Mouse (Mus musculus) MEL (cell line): ENCODE data around the gene Haghl. TPM values are rescaled to one million over a fixed set of nuclear protein-coding genes. Genes with fewer than 3 reads are reported as not detected.
A peak's percentile ranks its signal among the peaks of the same experiment; 100 is the strongest.

ENCODE experiments used
- DNase-seq: peaks from one replicate; pipeline ENCODE4 v3.0.0; 2011; ENCODE audit warnings: low read depth, low spot score
- H3K27ac ChIP-seq: 2 replicates; pipeline ENCODE4 v1.5.1; 2012; ENCODE audit warnings: low read depth, mild to moderate bottlenecking, control low read depth, low read length, moderate library complexity; ENCODE audit not compliant: control insufficient read depth
- H3K27me3 ChIP-seq, 2 experiments: fragments of 150-350 bp in 1 of 2; sonication (generic) in 1 of 2; 2 replicates each; pipeline ENCODE4 v1.6.1; 2012; ENCODE audit warnings: low read length in 2 of 2, mild to moderate bottlenecking in 2 of 2, improper control_type of control experiment in 1 of 2, moderate library complexity in 1 of 2; ENCODE audit not compliant: insufficient read depth in 2 of 2, control insufficient read depth in 1 of 2
- H3K36me3 ChIP-seq, 2 experiments: 2 replicates each; pipeline ENCODE4 v1.6.1; 2012 to 2014; ENCODE audit warnings: low read length in 2 of 2, improper control_type of control experiment in 1 of 2, inconsistent platforms in 1 of 2, mild to moderate bottlenecking in 1 of 2; ENCODE audit not compliant: insufficient read depth in 2 of 2, control insufficient read depth in 1 of 2
- H3K4me1 ChIP-seq, 2 experiments: fragments of 150-350 bp in 1 of 2; sonication (generic) in 1 of 2; 2 replicates each; pipeline ENCODE4 v1.6.1; 2012; ENCODE audit warnings: low read length in 2 of 2, improper control_type of control experiment in 1 of 2, mild to moderate bottlenecking in 1 of 2; ENCODE audit not compliant: insufficient read depth in 2 of 2, control insufficient read depth in 1 of 2
- H3K4me3 ChIP-seq, 2 experiments: fragments of 150-350 bp in 1 of 2; sonication (generic) in 1 of 2; 2 replicates each; pipeline ENCODE4 v1.5.1; 2012; ENCODE audit warnings: low read depth in 2 of 2, low read length in 2 of 2, mild to moderate bottlenecking in 2 of 2, moderate library complexity in 2 of 2, control low read depth in 1 of 2, improper control_type of control experiment in 1 of 2; ENCODE audit not compliant: control insufficient read depth in 1 of 2, insufficient read depth in 1 of 2
- H3K79me2 ChIP-seq: 2 replicates; pipeline ENCODE4 v1.6.1; 2012; ENCODE audit warnings: mild to moderate bottlenecking, low read length, moderate library complexity; ENCODE audit not compliant: control insufficient read depth, poor library complexity, insufficient read depth
- H3K9ac ChIP-seq: 2 replicates; pipeline ENCODE4 v1.6.1; 2012; ENCODE audit warnings: low read depth, mild to moderate bottlenecking, control low read depth, low read length, moderate library complexity; ENCODE audit not compliant: control insufficient read depth, poor library complexity, severe bottlenecking
- H3K9me3 ChIP-seq: fragments of 150-350 bp; sonication (generic); replicated peaks from 2 replicates; pipeline ENCODE4 v1.6.1; 2012; ENCODE audit warnings: mild to moderate bottlenecking, low read length, improper control_type of control experiment, moderate library complexity; ENCODE audit not compliant: insufficient read depth
- BHLHE40 ChIP-seq: IDR thresholded peaks from 2 replicates; pipeline ENCODE4 v1.6.1; 2012; ENCODE audit warnings: low read depth, mild to moderate bottlenecking, inconsistent platforms, low read length, improper control_type of control experiment, borderline replicate concordance
- CHD2 ChIP-seq: IDR thresholded peaks from 2 replicates; pipeline ENCODE4 v1.6.1; 2011; ENCODE audit warnings: low read length, improper control_type of control experiment
- CTCF ChIP-seq, 3 experiments: IDR thresholded peaks in 2 of 3; conservative IDR thresholded peaks in 1 of 3; 2 replicates each; pipeline ENCODE4 v1.5.1; 2011 to 2012; ENCODE audit warnings: low read length in 3 of 3, low read depth in 2 of 3, mild to moderate bottlenecking in 2 of 3, improper control_type of control experiment in 1 of 3, inconsistent platforms in 1 of 3, mixed read lengths in 1 of 3, moderate library complexity in 1 of 3; ENCODE audit not compliant: control insufficient read depth in 1 of 3, insufficient read depth in 1 of 3, poor library complexity in 1 of 3, severe bottlenecking in 1 of 3
- E2F4 ChIP-seq: IDR thresholded peaks from 2 replicates; pipeline ENCODE4 v1.6.1; 2011; ENCODE audit warnings: low read depth, low read length, improper control_type of control experiment, borderline replicate concordance
- ELF1 ChIP-seq: IDR thresholded peaks from 2 replicates; pipeline ENCODE4 v1.6.1; 2014; ENCODE audit warnings: low read depth, mild to moderate bottlenecking, inconsistent platforms, low read length, improper control_type of control experiment, moderate library complexity
- GATA1 ChIP-seq: IDR thresholded peaks from 2 replicates; pipeline ENCODE4 v1.6.1; 2011; ENCODE audit warnings: low read depth, low read length, improper control_type of control experiment
- MAFK ChIP-seq: IDR thresholded peaks from 2 replicates; pipeline ENCODE4 v1.6.1; 2011; ENCODE audit warnings: low read depth, mild to moderate bottlenecking, low read length, improper control_type of control experiment, borderline replicate concordance
- MAZ ChIP-seq: IDR thresholded peaks from 2 replicates; pipeline ENCODE4 v1.6.1; 2012; ENCODE audit warnings: low read depth, mild to moderate bottlenecking, inconsistent platforms, low read length, improper control_type of control experiment
- MXI1 ChIP-seq: IDR thresholded peaks from 2 replicates; pipeline ENCODE4 v1.6.1; 2011; ENCODE audit warnings: mild to moderate bottlenecking, low read depth, low read length, improper control_type of control experiment
- NELFE ChIP-seq: IDR thresholded peaks from 2 replicates; pipeline ENCODE4 v1.6.1; 2011; ENCODE audit warnings: low read depth, low read length, improper control_type of control experiment
- POLR2A ChIP-seq, 2 experiments: IDR thresholded peaks; 2 replicates each; pipeline ENCODE4 v1.6.1; 2011 to 2012; ENCODE audit warnings: low read length in 2 of 2, mild to moderate bottlenecking in 2 of 2, control low read depth in 1 of 2, improper control_type of control experiment in 1 of 2, low read depth in 1 of 2, moderate library complexity in 1 of 2; ENCODE audit not compliant: control insufficient read depth in 1 of 2, insufficient read depth in 1 of 2, poor library complexity in 1 of 2
- RAD21 ChIP-seq: IDR thresholded peaks from 2 replicates; pipeline ENCODE4 v1.6.1; 2011; ENCODE audit warnings: mild to moderate bottlenecking, low read depth, low read length, improper control_type of control experiment
- RCOR1 ChIP-seq: IDR thresholded peaks from 2 replicates; pipeline ENCODE4 v1.6.1; 2012; ENCODE audit warnings: low read depth, mild to moderate bottlenecking, inconsistent platforms, low read length, improper control_type of control experiment
- SIN3A ChIP-seq: IDR thresholded peaks from 2 replicates; pipeline ENCODE4 v1.6.1; 2012; ENCODE audit warnings: low read length, improper control_type of control experiment, inconsistent platforms
- UBTF ChIP-seq: IDR thresholded peaks from 2 replicates; pipeline ENCODE4 v1.6.1; 2012; ENCODE audit warnings: low read depth, mild to moderate bottlenecking, inconsistent platforms, low read length, improper control_type of control experiment, moderate library complexity, borderline replicate concordance; ENCODE audit not compliant: insufficient read depth
- USF1 ChIP-seq: IDR thresholded peaks from 2 replicates; pipeline ENCODE4 v1.6.1; 2014; ENCODE audit warnings: low read depth, mild to moderate bottlenecking, inconsistent platforms, low read length, improper control_type of control experiment, moderate library complexity
- USF2 ChIP-seq, 2 experiments: IDR thresholded peaks; 2 replicates each; pipeline ENCODE4 v1.6.1; 2011 to 2012; ENCODE audit warnings: improper control_type of control experiment in 2 of 2, low read length in 2 of 2, borderline replicate concordance in 1 of 2, inconsistent platforms in 1 of 2, low read depth in 1 of 2, mild to moderate bottlenecking in 1 of 2; ENCODE audit not compliant: insufficient read depth in 1 of 2
- ZKSCAN1 ChIP-seq: IDR thresholded peaks from 2 replicates; pipeline ENCODE4 v1.6.1; 2012; ENCODE audit warnings: low read depth, mild to moderate bottlenecking, inconsistent platforms, low read length, improper control_type of control experiment, moderate library complexity
- polyA plus RNA-seq, 2 experiments: library from polyadenylated mRNA; stranded (reverse) in 1 of 2; unstranded in 1 of 2; fragments of >175 nt in 1 of 2; fragments of >200 nt in 1 of 2; gene quantifications; 2 replicates each; pipeline versions ENCODE4 v1.2.1 to v1.2.4; 2012; ENCODE audit warnings: low replicate concordance in 2 of 2, low read depth in 1 of 2; ENCODE audit not compliant: insufficient read length in 2 of 2, insufficient read depth in 1 of 2, missing spikeins in 1 of 2
- total RNA-seq: library from RNA; depleted of rRNA; stranded (reverse); fragments of 300-350 nt; gene quantifications from 2 replicates; pipeline ENCODE4 v1.2.3, GENCODE M21; 2012

Haghl gene
- total and polyA plus RNA-seq, 3 experiments, result 10.7 to 13.2 TPM; not detected in 1

GRCm38 (mm10) chr17:25795609-25796092 lies 10.2 kb upstream of the Haghl start, which contains the start of gene AC134908.4:
Gene AC134908.4, minus strand, starts transcription at chr17:25795659.
- Histone ChIP-seq H3K79me2 (peaks cover 20% of the 10 kb centered on the region), H3K9me3 (no peaks in the 10 kb centered on the region), H3K4me1 (peaks cover 0 to 29% of the 10 kb centered on the region in 2 experiments; a peak in 2 of 4 replicates), H3K27ac (no peak within 1 kb of the TSS), H3K27me3 (no peaks in the 10 kb centered on the region), H3K9ac (peak within 1 kb of the TSS; percentile 73), H3K36me3 (peaks cover 0 to 8% of the 10 kb centered on the region in 2 experiments; a peak in 1 of 4 replicates), H3K4me3 (peak within 1 kb of the TSS; percentile 69 to 95)
- DNase-seq, result no peak
- TF ChIP-seq MAFK (no peak), GATA1 (no peak), E2F4 (no peak), RCOR1 (no peak), UBTF (no peak), BHLHE40 (no peak)

- TF ChIP-seq SIN3A (no peak), RAD21 (no peak), USF2 (IDR thresholded peaks at IDR 0.05; ENCODE audit: borderline replicate concordance in 1 of 2, insufficient read depth in 1 of 2, low read depth in 1 of 2, low read length in 2 of 2) (no peak), MAZ (no peak), GATA1 (no peak), ELF1 (no peak), ZKSCAN1 (no peak), CHD2 (no peak), MXI1 (no peak), NELFE (no peak), USF1 (no peak), CTCF (IDR thresholded peaks at IDR 0.05 in 2 of 3, conservative IDR thresholded peaks at IDR 0.05 in 1 of 3; ENCODE audit: control insufficient read depth in 1 of 3, insufficient read depth in 1 of 3, low read depth in 2 of 3, low read length in 3 of 3, poor library complexity in 1 of 3, severe bottlenecking in 1 of 3) (no peak), POLR2A (IDR thresholded peaks at IDR 0.05; ENCODE audit: control insufficient read depth in 1 of 2, insufficient read depth in 1 of 2, low read depth in 1 of 2, low read length in 2 of 2, poor library complexity in 1 of 2) (no peak), E2F4 (no peak)
- H3K9ac ChIP-seq, result no peak overlapping the region
- H3K4me1 ChIP-seq, result peaks cover 0 to 30% of the 10 kb centered on the region in 2 experiments; a peak in 2 of 4 replicates
- peaks cover 0 to 9% of the 10 kb centered on the region in 2 experiments; a peak in 1 of 4 replicates for H3K36me3 ChIP-seq
- H3K4me3 ChIP-seq, result no peak overlapping the region
- no peaks in the 10 kb centered on the region for H3K27me3 ChIP-seq
- H3K27ac ChIP-seq, result no peak overlapping the region
- H3K9me3 ChIP-seq, result no peaks in the 10 kb centered on the region
- H3K79me2 ChIP-seq, result peaks cover 20% of the 10 kb centered on the region
- DNase-seq, result no peak
Measured at GRCm38 (mm10) chr17:25794998-25795397, 9.5 kb upstream of the Haghl start.
